Mouse (Mus musculus) retina, embryonic 14.5 days (tissue): Measurements from ENCODE around the gene Prkca.

Experiments used
- DNase-seq: peaks from one replicate; pipeline ENCODE4 v3.0.0-alpha.2; 2015; ENCODE audit warnings: low spot score

Gene Prkca

DNA sequence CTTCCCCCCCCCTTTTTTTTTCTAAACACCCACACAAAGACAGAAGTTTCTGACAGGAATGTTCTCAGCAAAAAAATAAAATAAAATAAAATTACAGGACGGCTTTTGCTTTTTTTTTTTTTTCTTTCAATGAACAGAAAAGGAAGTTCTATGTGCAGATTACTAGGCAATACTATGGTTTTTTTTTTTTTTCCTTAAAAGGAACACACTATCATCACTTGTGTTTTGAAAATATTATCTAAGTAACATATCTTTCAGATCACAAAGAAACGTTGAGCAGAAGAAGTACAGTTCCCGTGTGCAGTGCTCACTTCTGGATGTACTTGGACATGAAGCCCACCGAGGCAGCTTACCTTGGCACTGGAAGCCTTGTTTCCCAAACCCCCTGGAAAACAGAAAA lies 3.4 kb downstream of the Prkca start:
- DNase-seq = no peak

DNA sequence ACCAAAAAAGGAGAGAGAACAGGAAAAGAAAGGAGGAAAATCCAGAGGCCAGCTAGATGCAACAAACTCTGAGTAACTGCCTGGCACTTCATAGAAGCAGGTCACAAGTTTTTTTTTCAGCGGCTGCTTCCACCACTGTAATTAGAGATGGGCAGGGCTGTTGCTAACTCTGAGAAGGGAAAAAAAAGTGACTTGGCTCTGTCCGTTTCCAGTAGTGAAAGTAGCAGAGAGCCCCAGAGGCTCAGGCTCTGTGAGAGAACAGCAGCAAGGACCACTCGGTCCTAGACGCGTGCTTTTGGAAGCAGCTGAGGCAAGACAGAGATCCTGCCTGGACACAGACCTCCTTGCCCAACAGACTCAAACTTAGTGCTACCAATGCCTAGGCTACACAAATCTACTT lies 7.3 kb downstream of the Prkca start:
- no peak for DNase-seq

DNA sequence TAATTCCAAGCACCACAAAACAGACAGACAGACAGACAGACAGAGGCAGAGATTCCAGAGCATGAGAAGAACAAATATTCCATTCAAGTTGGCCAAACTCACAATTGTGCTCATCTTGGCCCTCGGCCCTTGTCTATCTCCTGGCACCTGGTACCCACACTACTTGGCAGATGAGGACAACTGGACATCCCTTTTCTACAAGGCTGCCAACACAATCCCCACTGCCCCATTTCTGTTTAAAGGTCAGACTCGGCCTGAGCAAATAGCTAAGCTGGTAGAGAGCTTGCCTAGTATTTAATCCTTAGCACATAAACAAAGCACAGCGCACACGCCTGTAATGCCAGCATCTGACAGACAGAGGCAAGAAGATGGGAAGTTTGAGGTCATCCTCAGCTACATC lies 8.2 kb downstream of the Prkca start:
- no peak for DNase-seq

DNA sequence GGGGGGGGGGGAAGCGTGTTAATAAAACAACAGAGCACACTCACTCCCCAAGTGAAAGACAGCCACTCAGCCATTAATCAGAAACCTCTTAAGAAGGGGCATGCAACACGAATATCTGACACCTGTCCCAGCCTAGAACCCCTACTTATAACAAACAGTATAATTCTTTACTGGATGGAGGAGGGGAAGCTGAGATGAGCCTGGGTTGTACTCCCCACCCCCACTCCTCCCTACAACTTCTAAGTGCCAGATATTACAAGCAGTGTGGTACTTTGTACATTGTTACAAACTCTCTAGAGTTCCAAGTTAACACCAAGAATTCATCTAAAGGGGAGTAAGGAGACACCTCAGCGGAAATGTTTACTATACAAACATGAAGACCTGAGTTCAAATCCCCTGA lies 9.1 kb downstream of the Prkca start:
- DNase-seq = no peak

DNA sequence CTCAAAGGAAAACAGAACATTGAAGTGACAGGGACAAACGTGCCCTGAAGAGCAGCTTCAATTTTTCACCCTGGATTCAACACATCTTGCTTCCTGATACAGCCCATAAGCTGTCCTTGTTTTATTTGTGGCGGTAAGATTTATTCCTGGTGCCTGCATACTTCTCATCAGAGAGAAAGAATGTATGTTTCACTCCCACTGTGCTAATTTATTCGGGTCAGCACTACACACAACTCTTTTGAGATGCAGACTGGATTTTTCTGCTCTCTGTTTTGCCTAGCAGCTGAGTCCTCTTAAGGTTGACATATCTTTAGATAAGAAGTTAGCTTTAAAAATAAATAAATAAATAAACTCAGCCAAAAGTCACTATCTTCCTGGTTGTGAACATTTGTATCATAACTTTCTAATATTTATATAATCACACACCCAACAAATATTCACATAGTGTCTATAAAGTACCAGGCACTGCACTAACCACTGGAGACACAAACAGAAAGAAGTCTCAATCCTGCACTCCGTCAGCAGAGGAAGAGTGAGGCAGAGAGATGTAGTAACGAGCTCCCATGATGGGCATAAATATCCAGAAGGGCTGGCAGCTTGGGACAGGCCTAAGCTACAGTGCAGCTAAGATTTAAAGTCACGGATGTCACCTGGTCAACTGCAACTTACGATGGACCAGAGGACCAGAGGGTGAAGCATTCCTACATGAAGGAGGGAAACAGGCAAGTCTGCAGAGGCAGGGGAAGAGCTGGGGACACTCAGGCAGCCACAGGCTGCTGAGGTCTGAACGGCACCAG lies 9.9 kb downstream of the Prkca start:
- no peak for DNase-seq

DNA sequence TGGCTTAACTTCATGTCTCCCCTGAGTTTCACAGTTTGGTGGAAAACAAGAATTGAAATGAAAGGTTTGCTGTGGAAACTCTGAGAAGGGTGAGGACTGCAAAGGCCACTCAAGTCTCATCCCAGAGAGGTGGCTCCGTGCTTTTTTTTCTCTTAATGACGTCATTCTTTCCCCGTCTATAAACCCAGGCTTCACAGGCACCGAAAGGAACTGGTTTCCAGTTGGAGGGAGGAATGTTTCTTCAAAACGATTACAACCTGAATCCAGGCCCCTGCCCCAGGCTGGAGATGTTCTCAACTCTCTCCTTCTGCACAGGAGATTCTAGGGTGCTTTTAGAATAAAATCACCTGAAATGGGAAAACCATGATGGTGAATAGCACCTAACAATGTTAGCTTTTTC lies 10.7 kb downstream of the Prkca start:
- DNase-seq = no peak

DNA sequence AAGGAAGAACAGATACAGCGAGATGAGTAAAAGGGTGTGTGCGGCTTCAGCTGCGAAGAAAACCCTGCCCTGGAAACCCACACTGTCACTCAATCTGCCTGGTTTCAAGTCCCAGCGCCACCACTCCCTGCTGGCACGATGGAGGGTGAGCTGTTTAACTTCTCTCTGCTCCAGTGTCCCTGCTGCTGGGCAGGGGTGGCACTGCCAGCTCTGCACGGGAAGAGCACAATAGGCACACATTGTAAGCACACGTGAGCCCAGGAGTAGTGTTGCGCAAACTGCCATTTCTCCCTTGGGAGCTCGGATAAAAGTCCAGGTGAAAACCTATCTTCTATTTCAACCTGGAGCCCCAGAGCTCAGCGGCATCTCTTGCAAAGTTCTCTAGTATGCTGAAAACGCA lies 12.9 kb downstream of the Prkca start:
- no peak for DNase-seq

DNA sequence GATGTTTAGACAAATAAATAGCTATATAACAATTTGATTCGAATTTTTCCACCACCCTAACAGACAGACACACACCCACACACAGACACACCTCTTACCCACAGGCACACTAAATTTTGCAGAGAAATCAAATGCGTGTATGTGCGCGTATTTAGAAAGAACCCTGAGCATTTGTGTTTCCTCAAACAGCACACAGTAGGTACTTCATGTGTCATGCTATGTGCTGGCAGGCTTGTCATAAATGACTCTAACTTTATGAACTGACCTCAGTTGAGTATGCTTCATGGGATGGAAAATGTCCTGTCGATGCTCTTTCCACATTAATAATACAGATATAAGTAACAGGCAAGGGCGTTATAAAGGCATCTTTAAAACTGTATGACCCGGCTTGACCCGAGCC lies 17.8 kb downstream of the Prkca start:
- DNase-seq = no peak

DNA sequence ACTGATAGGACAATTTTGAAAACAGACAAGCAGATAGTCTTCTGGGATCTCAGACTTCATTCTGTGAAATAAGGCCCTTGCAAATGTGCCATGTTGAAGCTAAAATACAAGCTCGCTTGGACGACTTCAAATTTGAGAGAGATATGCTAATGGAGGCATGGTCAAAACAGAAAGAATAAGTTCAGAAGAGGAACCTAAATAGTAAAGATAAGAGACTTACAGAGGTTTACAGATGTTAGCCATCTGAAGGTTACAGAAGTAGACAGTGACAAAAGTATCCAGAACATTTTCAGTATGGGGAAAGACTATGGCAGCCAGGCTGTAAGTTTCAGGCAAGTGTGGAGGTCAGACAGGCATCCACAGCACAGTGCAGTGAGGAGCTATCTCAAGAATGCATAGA lies 21.6 kb downstream of the Prkca start:
- no peak for DNase-seq

DNA sequence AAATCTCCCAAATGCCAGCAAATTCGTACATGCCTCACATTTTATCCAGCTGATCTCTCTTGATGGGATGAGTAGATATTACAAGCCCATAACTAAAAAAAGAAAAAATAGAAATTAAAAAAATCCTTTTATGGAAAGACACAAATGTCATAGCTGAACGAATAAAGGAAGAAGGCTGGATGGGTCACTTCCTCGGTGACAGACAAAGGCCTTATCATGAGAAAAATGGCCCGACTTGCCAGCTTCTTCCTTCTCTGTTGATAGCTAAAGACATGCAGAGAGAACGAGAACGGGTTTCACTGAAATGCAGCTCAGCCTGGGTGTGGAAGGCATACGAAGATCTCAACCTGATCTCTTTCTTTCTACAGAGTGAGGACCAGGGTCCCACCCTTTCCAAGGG lies 23.2 kb downstream of the Prkca start:
- no peak for DNase-seq

DNA sequence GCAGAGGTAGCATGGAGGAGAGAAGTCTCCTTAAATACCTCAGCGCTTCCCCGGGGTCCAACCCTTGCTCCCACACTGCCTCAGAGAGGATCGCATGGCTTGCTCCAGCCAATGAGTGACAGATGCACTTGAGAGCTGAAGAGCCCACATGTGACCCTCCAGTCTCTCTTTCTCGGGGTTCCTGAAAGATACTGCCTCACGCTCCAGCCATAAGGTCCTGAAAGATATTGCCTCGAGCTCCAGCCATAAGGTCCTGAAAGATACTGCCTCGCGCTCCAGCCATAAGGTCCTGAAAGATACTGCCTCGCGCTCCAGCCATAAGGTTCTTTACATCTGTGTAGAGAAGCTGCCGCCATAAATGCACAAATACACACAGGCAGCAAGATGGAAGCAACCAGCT lies 24.6 kb downstream of the Prkca start:
- DNase-seq = no peak

DNA sequence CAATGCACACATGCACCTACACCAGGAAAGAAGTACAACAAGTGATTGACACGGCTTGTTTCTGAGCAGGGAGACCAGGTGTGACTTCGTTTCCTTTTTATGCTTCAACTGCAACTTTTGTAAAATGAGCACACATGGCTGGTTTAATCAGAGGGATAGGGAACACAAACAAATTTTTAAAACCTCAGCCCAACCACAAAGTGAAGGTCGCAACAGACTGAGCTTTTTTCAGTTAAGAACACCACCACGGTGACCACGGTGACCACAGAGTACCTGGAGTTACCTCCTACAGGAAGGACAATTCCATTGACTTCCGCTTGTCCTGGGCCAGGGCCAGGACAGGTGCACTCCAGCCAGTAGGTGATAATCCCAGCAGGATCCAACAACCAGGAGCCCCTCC lies 25.9 kb downstream of the Prkca start:
- no peak for DNase-seq

DNA sequence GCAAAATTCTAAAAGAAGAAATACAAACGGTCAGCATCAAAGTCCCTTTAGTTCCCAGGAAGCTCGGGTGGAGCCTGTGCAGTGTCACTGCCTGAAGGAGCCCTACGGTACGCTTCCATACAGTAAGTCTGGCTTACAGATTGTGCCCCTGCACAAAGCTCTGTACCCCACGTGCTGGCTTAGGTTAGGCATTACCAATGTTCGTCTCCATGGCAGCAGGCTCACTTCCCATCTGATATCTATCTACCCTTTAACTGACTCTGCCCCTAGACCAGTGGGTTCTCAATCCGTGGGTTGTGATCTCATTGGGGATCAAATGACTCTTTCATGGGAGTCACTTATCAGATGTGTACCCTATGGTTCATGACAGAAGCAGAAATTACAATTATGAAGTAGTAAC lies 28.0 kb downstream of the Prkca start:
- DNase-seq = no peak

DNA sequence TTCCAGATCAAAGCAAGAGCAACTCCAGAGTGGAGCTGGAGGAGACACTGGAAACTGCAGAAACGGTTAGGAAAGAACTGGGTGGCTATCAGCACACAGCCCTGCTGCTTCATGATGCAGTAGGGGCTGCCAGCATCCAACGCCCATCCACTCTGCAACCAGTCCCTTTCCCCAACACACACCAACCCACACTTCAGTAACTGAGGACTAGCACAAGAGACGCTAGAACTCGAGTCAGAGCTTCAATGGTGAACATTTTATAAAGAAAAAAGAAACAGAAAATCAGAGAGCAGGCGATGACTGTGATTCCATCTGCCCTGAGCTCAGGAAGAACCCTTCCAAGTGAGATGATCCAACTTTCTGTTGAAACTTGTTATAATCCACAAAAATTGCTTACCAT lies 31.2 kb downstream of the Prkca start:
- no peak for DNase-seq

DNA sequence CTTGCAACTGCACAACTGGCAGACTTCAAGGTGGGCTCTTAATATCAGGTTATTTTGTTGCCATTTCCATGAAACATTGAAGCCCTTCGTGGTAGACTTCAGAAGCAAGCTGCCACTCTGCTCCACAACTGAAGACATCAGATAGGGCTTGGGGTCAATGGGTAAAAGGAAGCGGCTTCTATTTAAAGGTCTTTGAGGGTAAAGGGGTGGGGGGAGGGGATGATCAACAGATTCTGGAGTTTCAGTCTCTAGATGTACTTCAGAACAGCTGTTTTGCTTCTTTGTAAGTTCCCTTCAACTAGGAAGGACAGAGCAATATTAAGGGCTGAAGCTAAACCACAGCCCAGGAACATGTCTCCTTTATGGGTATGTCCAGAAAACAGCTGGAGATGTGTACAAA lies 31.8 kb downstream of the Prkca start:
- DNase-seq = no peak

DNA sequence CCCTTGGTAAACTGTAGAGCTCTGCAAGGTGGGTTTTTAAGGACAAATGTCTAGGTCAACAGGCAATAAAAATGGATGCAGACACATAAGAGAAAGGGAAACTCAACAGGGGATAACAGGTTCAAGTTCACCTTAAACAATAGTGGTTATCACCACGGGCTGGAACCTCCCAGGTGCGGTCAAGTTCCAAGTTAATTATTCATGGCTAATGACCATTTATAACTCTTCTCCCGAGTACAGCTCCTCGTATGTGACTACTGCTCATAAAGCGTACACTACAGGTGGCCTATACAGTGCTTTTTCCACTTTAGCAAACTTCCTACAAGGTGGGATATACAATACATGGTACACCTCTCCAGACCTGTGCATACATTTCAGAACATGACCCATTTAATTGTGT lies 33.9 kb downstream of the Prkca start:
- DNase-seq = no peak

DNA sequence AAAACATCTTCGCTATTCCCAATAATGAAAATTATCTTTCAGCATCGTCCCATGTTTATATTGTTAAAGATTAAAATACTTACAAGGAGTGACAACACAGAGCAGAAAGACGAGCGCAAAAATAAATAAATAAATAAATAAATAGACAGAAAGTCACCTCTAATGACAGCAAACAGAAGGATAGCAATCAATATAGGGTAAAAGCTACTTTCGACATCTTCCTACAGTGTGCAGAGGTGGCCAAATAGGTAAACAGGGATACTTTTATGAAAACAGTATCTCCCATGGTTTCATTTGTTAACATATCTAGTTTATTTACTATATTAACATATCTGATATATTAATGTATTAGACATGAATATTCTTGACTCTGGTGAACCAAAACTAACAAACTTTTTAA lies 35.5 kb downstream of the Prkca start:
- no peak for DNase-seq

DNA sequence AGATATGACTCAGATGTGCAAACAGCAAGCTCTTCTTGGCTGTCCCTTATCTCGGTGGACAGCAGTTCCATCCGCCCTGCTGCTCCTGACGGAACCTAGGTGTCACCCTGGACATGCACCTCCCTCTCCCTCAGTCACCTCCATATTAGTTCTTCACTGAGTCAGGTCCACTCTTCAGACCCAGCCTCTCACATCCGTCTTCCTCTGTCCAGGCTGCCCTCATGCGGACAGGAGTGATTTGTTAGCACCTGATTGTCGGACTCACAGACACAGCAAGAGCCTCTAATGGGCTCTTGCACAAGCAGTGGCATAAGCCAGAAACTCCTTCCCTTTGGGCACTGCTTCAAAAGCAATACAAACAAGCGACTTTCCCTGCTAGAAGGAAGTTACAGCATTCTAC lies 36.5 kb downstream of the Prkca start:
- DNase-seq = no peak

DNA sequence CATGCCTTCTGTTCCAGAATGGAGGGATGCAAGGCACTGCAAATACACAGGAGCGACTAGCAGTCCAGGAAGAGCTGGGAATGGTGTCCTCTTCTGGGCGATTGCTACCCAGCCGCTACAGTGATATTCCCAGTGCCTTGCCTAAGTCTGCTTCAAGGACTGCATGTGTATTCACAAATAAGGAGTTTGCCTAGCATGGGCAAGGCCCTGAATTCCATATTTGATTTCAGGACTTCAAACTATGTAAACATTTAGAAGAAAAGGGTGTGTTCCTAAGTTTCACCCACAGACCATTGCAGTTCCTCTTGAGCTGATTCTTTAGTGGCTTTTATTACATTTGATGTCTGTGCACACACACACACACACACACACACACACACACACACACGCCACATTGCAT lies 39.9 kb downstream of the Prkca start:
- DNase-seq = no peak

DNA sequence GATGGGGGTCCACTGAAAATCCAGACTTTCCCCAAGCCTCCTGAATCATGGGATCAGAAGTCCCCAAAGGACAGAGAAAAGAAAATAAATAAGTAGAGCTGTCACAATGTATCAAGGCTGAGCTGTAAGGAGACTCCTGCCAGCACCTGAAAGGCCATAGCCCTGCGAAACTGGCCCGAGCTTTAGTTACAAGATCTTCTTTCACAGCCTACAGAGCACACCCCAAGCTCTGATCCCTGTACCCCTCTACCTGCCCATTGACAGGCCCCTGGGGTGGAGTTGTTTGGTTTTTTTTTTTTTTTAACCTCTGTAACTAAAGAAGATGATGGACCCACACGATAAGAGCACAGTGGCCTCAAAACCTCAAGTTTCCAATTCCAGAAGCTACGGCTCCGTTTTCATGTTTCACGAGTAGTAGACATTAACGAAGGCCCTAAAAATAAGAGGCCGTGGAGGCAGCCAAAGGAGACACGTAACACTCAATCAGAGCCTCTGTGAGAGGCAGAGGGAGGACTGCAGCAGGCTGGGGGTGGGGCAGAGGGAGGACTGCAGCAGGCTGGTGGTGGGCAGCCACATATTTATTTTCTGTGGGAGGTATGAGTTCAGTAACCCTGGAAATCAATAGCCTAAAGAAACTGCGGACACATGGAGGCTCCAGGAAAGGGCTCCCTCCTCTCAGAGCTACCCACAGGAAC lies 41.8 kb downstream of the Prkca start:
- DNase-seq = no peak

DNA sequence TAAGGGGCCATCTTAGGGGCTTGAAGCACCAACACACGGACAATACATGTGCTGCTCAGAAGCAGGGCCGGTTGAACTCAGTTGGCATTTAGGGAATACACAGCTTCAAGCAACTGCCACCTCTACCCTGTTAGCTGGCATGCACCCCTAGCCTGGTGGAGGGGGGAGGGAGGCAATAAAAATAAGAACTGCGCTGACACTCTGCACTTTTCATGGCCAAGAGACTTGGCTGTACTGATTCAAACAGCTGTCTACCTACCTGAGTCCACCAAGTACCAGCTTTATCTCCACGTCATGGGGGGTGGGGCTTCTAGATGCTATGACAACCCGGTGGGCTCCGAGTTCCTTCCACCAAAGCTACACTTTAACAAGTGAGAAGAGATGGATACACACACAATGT lies 42.7 kb downstream of the Prkca start:
- no peak for DNase-seq

DNA sequence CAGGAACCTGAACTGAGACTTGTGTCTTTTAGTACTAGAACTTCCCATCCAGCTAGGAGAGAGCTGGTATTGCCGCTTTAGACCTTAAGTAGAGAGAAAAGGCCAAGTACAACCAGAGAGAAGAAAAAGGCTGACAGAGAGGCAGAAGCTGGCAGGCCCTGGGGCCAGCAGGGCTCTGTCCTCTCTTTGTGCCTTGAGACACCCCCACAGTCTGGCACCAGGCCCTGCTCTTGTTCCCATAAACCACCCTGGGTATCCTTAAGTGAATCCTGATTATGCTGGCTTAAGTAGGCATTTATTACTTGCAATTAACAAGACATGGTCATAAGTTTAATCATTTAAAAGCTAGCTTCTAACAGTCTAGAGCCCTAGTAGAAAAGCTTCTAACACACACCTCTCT lies 43.3 kb downstream of the Prkca start:
- no peak for DNase-seq

DNA sequence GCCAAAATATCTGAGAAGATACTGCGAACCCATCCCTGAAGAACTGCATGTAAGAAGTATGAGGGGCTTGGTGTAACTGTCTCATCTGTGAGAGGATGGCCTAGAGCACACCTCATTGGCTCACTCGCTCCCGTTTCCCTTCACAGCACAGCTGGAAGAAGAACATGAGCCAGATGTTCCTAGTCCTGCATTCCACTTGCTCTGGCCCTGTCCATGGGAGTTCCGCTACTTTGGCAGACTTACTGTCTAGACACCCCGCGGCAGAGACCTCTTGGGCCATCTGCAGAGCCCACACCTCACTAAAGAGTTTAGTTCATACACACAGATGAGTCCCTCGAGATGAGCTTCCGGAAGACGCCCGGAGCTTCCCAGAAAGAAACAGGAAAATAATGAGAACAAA lies 43.8 kb downstream of the Prkca start:
- no peak for DNase-seq

DNA sequence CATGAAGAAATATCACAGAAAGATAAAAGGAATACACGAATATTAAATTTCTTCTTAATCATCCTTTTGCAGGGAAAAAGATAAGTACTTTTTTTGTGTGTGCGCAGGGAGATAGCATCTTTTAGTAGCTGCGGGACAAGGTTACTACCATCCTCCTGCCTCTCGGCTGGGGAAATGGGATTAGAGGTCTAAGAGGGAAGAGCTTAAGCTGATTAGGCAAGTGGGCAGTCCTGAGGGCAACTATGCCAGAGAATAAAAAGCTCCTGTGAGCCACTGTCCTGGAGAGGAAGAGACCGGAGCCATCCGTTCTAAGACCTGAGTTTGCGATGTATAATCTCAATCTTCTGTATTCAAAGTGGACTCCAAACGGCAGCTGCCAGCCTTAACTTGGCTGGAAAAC lies 45.8 kb downstream of the Prkca start:
- peak; percentile 23 for DNase-seq
